Mouse (Mus musculus) lung, adult 2 months (tissue): ENCODE measurements around the gene Coq10a. TPM values are rescaled to one million over a fixed set of nuclear protein-coding genes. Genes with fewer than 3 reads are reported as not detected.

Experiments used
- DNase-seq: peaks from one replicate; pipeline ENCODE4 v3.0.0; 2022
- H3K4me1 ChIP-seq: fragments of 200-500 bp; 2 replicates; pipeline ENCODE4 v1.6.1; 2011; ENCODE audit warnings: low read length; ENCODE audit not compliant: control insufficient read depth, insufficient read depth
- H3K4me3 ChIP-seq: fragments of 200-500 bp; replicated peaks from 2 replicates; pipeline ENCODE3; 2011; ENCODE audit warnings: low read depth, mild to moderate bottlenecking, control low read depth, low read length; ENCODE audit errors: extremely low read depth
- CTCF ChIP-seq: fragments of 200-500 bp; IDR thresholded peaks from 2 replicates; pipeline ENCODE4 v1.5.1; 2011; ENCODE audit warnings: mild to moderate bottlenecking, low read length, control low read depth; ENCODE audit not compliant: insufficient read depth
- POLR2A ChIP-seq: fragments of 200-500 bp; IDR thresholded peaks from 2 replicates; pipeline ENCODE4 v1.6.1; 2011; ENCODE audit warnings: low read depth, mild to moderate bottlenecking, control low read depth, low read length, borderline replicate concordance; ENCODE audit errors: extremely low read depth
- WGBS: fragments of 180-500 bp; shearing (Covaris S2); methylation state at CpG from one replicate; pipeline ENCODE4 v1.1.7; 2018; 5-methylcytosine and 5-hydroxymethylcytosine counted together
- polyA plus RNA-seq: library from polyadenylated mRNA; depleted of rRNA; stranded (reverse); fragments of >200 nt; gene quantifications from 2 replicates; pipeline ENCODE4 v1.2.3, GENCODE M21; 2012

Gene Coq10a
- polyA plus RNA-seq, 1 experiment, result 48.7 TPM

DNA sequence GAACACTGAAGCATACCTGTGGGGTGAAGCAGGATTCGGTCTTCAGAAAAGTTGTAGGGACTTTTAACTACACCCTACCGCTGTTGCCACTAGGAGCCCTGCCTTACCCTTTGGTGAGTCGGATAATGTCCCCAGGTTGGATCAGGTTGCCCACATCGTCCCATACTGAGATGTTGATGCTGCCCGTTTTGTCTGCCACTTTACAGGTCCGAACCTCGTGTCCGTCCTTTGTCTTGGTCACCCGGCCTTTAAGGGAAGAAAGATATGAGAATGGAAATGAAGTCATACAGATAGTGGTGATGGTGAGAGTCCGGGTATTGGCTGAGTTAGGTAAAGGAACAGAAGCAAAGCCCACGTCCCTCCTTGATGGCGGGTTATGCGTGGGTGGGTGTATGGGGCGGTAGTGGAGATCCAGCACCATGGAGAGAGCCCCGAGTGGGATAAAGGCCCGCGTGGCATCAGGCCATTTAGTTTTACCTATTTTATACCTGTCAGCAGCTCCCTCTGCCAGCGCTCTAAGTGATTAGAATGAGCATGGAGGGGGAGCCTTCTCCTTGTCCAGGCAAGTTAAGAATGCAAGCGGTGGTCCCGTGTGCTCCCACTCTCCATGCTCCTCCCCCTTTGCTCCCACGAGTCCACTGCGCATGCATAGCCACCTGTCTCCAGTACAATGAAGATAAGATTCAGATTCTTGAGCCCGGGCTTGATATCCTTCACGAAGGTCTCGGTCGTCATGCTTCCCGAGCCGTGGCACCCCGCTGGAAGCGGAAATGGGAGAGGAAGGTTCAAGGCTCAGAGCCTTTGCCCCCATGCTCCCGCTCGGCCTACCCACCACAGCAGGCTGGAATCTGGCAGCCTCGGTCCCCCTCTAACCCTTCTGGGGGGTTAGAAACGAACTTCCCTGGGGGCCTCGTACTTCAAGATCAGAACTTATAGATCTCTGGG, 40.1 kb upstream of the Coq10a start:
- Histone ChIP-seq H3K4me3 (peak overlapping the region; percentile 89), H3K4me1 (peaks cover 18% of the 10 kb centered on the region)
- DNase-seq, result no peak
- 17% methylated on average over 35 of the region's 35 CpGs for WGBS
- TF ChIP-seq POLR2A (no peak), CTCF (no peak)

DNA sequence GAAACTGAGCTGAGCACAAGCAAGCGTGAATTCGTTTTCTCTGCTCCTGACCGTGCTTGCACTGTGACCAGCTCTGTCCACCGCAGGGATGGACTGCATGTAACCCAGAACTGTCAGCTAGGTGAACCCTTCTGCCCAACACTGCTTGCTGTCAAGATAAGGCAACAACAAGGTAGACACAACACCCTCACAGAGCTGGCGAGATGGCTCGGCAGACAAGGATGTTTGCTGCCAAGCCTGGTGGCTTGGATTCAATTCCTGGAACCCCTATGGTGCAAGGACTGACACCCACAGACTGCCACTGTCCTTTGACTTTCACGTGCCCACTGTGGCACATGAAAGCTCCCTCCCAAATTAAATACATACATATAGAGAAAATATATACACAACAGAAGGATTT, 35.1 kb upstream of the Coq10a start:
- no peak for TF ChIP-seq POLR2A
- no peak for TF ChIP-seq CTCF
- H3K4me1 ChIP-seq, result peaks cover 3% of the 10 kb centered on the region
- no peak for DNase-seq
- 80% methylated on average over 7 of the region's 7 CpGs for WGBS
- H3K4me3 ChIP-seq, result no peak overlapping the region

DNA sequence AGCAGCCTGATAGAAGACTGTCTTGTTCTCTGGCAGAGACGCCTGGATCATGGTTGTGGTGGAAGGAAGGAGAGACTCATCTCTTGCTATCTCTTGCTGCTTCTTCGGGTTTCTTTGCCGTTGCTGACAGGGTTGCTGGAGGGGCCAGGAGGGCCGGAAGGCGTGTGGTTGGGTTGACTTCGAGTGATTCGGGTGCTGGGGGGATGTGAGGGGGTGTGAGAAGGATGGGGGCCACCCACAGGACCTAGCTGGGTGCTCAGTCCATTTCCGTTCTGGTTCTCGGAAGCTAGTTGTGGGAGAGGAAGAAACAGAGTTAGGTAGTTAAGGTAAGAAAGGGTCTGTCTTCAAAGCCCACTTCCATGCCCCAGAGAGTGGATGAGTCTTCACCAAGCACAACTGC, 32.8 kb upstream of the Coq10a start:
- Histone ChIP-seq H3K4me3 (no peak overlapping the region), H3K4me1 (no peaks in the 10 kb centered on the region)
- WGBS, result 72% methylated on average over 9 of the region's 9 CpGs
- TF ChIP-seq POLR2A (no peak), CTCF (no peak)
- DNase-seq, result no peak

- Histone ChIP-seq H3K4me1 (no peaks in the 10 kb centered on the region), H3K4me3 (no peak within 1 kb of the TSS)
- no peak for TF ChIP-seq POLR2A
- TF ChIP-seq CTCF, result no peak
- WGBS, result 30% methylated on average over 2 of the region's 2 CpGs
- DNase-seq, result no peak
Measured at GRCm38 (mm10) chr10:128401056-128401455, 32.3 kb upstream of the Coq10a start, which contains the start of gene Slc39a5. Slc39a5 (minus strand) TSS chr10:128401229.

- 42% methylated on average over 5 of the region's 5 CpGs for WGBS
- TF ChIP-seq POLR2A, result no peak
- no peak for TF ChIP-seq CTCF
- DNase-seq, result no peak
- Histone ChIP-seq H3K4me3 (no peak overlapping the region), H3K4me1 (no peaks in the 10 kb centered on the region)
Measured at GRCm38 (mm10) chr10:128400338-128400737, 31.5 kb upstream of the Coq10a start.

DNA sequence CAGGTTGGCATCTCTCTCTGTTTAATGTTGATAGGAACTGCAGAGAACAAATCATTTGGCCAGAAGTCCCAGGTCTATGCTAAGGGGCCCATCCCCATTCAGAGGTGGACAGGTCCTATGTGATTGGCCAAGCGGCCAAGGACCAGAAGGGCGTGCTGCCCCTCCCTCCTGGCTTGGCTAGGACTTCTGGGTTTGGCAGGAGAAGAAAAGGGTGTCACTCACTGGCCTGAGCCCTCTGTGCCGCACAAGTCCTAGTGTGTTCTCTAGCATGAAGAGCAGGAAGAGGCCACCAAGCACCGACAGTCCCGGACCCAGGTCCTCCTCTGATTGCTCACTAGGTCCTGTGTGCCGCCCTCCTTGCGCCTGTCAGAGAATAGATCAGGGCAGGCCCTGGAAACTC, 28.7 kb upstream of the Coq10a start:
- H3K4me1 ChIP-seq, result no peaks in the 10 kb centered on the region
- WGBS, result 53% methylated on average over 7 of the region's 7 CpGs
- no peak overlapping the region for H3K4me3 ChIP-seq
- no peak for DNase-seq
- TF ChIP-seq POLR2A (no peak), CTCF (no peak)

- H3K4me1 ChIP-seq, result no peaks in the 10 kb centered on the region
- no peak for DNase-seq
- WGBS, result 69% methylated on average over 10 of the region's 10 CpGs
- H3K4me3 ChIP-seq, result no peak overlapping the region
- no peak for TF ChIP-seq CTCF
- no peak for TF ChIP-seq POLR2A
Measured at GRCm38 (mm10) chr10:128396716-128397264, 28.0 kb upstream of the Coq10a start.

GRCm38 (mm10) chr10:128396017-128396673, 27.3 kb upstream of the Coq10a start:
- no peaks in the 10 kb centered on the region for H3K4me1 ChIP-seq
- DNase-seq, result no peak
- no peak overlapping the region for H3K4me3 ChIP-seq
- WGBS, result 59% methylated on average over 11 of the region's 11 CpGs
- TF ChIP-seq POLR2A (no peak), CTCF (no peak)

GRCm38 (mm10) chr10:128391850-128392249, 23.1 kb upstream of the Coq10a start:
- no peak for DNase-seq

GRCm38 (mm10) chr10:128390366-128390765, 21.6 kb upstream of the Coq10a start:
- WGBS, result 90% methylated on average over 12 of the region's 12 CpGs
- Histone ChIP-seq H3K4me1 (no peaks in the 10 kb centered on the region), H3K4me3 (no peak overlapping the region)
- no peak for DNase-seq
- TF ChIP-seq POLR2A, result no peak

More at GRCm38 (mm10) chr10:128391850-128392249, 23.1 kb upstream of the Coq10a start:
- no peak overlapping the region for H3K4me3 ChIP-seq
- 63% methylated on average over 6 of the region's 6 CpGs for WGBS
- no peaks in the 10 kb centered on the region for H3K4me1 ChIP-seq
- TF ChIP-seq CTCF (no peak), POLR2A (no peak)
